Mouse (Mus musculus) granulocyte monocyte progenitor cell, adult 5-6 weeks (primary cell): ENCODE data around the gene Psmb5. TPM values are rescaled to one million over a fixed set of nuclear protein-coding genes. Genes with fewer than 3 reads are reported as not detected.

Experiments used
- ATAC-seq: replicated peaks from 2 replicates; pipeline ENCODE4 v1.8.0; 2016; ENCODE audit warnings: mild to moderate bottlenecking, moderate TSS enrichment, inconsistent platforms; ENCODE audit not compliant: poor library complexity, severe bottlenecking
- total RNA-seq, 2 experiments: library from RNA; stranded (forward) in 1 of 2; stranded (reverse) in 1 of 2; fragments of 200-712, 200-1000 nt in 1 of 2; fragments of >200 nt in 1 of 2; fragmentation: Nextera tagmentation in 1 of 2; gene quantifications; 2 replicates each; pipeline ENCODE4 v1.2.3; 2014 to 2017

Gene Psmb5
- total RNA-seq, 2 experiments from 2014 or later, result 63.3 to 287 TPM

- ATAC-seq, result peak; percentile 81
These were observed 49.0 kb downstream of the Psmb5 start for GRCm38 (mm10) chr14:54568694-54569414.

Other genes with a start within 250 kb of the Psmb5 start
- 10.3 and 10.7 TPM in 2 replicates for gene Slc7a7, start 200.2 kb downstream of the Psmb5 start, total RNA-seq (2014; fragmentation: Nextera tagmentation)
- 3.0 and 3.1 TPM in 2 replicates for gene Slc7a7, start 200.2 kb downstream of the Psmb5 start, total RNA-seq (2017)
- gene Mrpl52, start 191.1 kb downstream of the Psmb5 start, total RNA-seq (2014; fragmentation: Nextera tagmentation), result 63.7 and 100 TPM in 2 replicates
- gene Mrpl52, start 191.1 kb downstream of the Psmb5 start, total RNA-seq (2017), result 34.0 and 40.1 TPM in 2 replicates
- gene Mmp14, start 186.4 kb downstream of the Psmb5 start, total RNA-seq (2014; fragmentation: Nextera tagmentation), result not detected in 2 replicates
- gene Mmp14, start 186.4 kb downstream of the Psmb5 start, total RNA-seq (2017), result not detected in 2 replicates
- gene Lrp10, start 153.9 kb downstream of the Psmb5 start, total RNA-seq (2014; fragmentation: Nextera tagmentation), result 37.3 and 41.5 TPM in 2 replicates
- 20.0 and 23.7 TPM in 2 replicates for gene Lrp10, start 153.9 kb downstream of the Psmb5 start, total RNA-seq (2017)
- gene Rem2, start 141.9 kb downstream of the Psmb5 start, total RNA-seq (2014; fragmentation: Nextera tagmentation), result not detected in 2 replicates
- gene Rem2, start 141.9 kb downstream of the Psmb5 start, total RNA-seq (2017), result not detected in 2 replicates
- 69.5 and 89.4 TPM in 2 replicates for gene Prmt5, start 100.5 kb downstream of the Psmb5 start, total RNA-seq (2014; fragmentation: Nextera tagmentation)
- 57.4 and 68.2 TPM in 2 replicates for gene Prmt5, start 100.5 kb downstream of the Psmb5 start, total RNA-seq (2017)
- gene Haus4, start 63.4 kb downstream of the Psmb5 start, total RNA-seq (2014; fragmentation: Nextera tagmentation), result 70.3 and 79.6 TPM in 2 replicates
- 85.8 and 93.8 TPM in 2 replicates for gene Haus4, start 63.4 kb downstream of the Psmb5 start, total RNA-seq (2017)
- gene Ajuba, start 40.5 kb downstream of the Psmb5 start, total RNA-seq (2014; fragmentation: Nextera tagmentation), result 0.77 and 1.0 TPM in 2 replicates
- 1.2 and 2.1 TPM in 2 replicates for gene Ajuba, start 40.5 kb downstream of the Psmb5 start, total RNA-seq (2017)
- 5.8 and 9.9 TPM in 2 replicates for gene 4931414P19Rik, start 12.0 kb downstream of the Psmb5 start, total RNA-seq (2014; fragmentation: Nextera tagmentation)
- gene 4931414P19Rik, start 12.0 kb downstream of the Psmb5 start, total RNA-seq (2017), result 3.6 and 4.3 TPM in 2 replicates
- 0.09 TPM in 1 of 2 replicates, not detected in the other for gene Psmb11, start 3.4 kb upstream of the Psmb5 start, total RNA-seq (2014; fragmentation: Nextera tagmentation)
- not detected in 2 replicates for gene Psmb11, start 3.4 kb upstream of the Psmb5 start, total RNA-seq (2017)
- gene Gm17606, start 22.9 kb upstream of the Psmb5 start, total RNA-seq (2014; fragmentation: Nextera tagmentation), result not detected in 2 replicates
- not detected in 2 replicates for gene Gm17606, start 22.9 kb upstream of the Psmb5 start, total RNA-seq (2017)
- gene Cdh24, start 23.3 kb upstream of the Psmb5 start, total RNA-seq (2014; fragmentation: Nextera tagmentation), result 0.54 and 1.4 TPM in 2 replicates
- gene Cdh24, start 23.3 kb upstream of the Psmb5 start, total RNA-seq (2017), result 0.39 and 0.41 TPM in 2 replicates
- gene 1700123O20Rik, start 68.2 kb upstream of the Psmb5 start, total RNA-seq (2014; fragmentation: Nextera tagmentation), result 44.3 and 69.7 TPM in 2 replicates
- 42.2 and 50.0 TPM in 2 replicates for gene 1700123O20Rik, start 68.2 kb upstream of the Psmb5 start, total RNA-seq (2017)
- gene Acin1, start 68.9 kb upstream of the Psmb5 start, total RNA-seq (2014; fragmentation: Nextera tagmentation), result 236 and 252 TPM in 2 replicates
- 198 and 208 TPM in 2 replicates for gene Acin1, start 68.9 kb upstream of the Psmb5 start, total RNA-seq (2017)
- gene Gm29776, start 80.8 kb upstream of the Psmb5 start, total RNA-seq (2014; fragmentation: Nextera tagmentation), result 0.15 TPM in 1 of 2 replicates, not detected in the other
- 0.22 TPM in 1 of 2 replicates, not detected in the other for gene Gm29776, start 80.8 kb upstream of the Psmb5 start, total RNA-seq (2017)
- gene Cebpe, start 94.2 kb upstream of the Psmb5 start, total RNA-seq (2014; fragmentation: Nextera tagmentation), result 23.1 and 45.9 TPM in 2 replicates
- 57.2 and 63.7 TPM in 2 replicates for gene Cebpe, start 94.2 kb upstream of the Psmb5 start, total RNA-seq (2017)
- gene Slc7a8, start 163.9 kb upstream of the Psmb5 start, total RNA-seq (2014; fragmentation: Nextera tagmentation), result 7.6 and 8.3 TPM in 2 replicates
- gene Slc7a8, start 163.9 kb upstream of the Psmb5 start, total RNA-seq (2017), result 2.0 and 3.2 TPM in 2 replicates
- gene Rnf212b, start 196.1 kb upstream of the Psmb5 start, total RNA-seq (2014; fragmentation: Nextera tagmentation), result not detected in 2 replicates
- gene Rnf212b, start 196.1 kb upstream of the Psmb5 start, total RNA-seq (2017), result not detected in 2 replicates